Mouse (Mus musculus) C2C12 (cell line): ENCODE measurements around the gene Cep131. TPM values are rescaled to one million over a fixed set of nuclear protein-coding genes. Genes with fewer than 3 reads are reported as not detected.

Experiments
- H3K27me3 ChIP-seq: one replicate; pipeline ENCODE4 v1.6.1; 2011; ENCODE audit not compliant: control insufficient read depth, insufficient read depth, insufficient read length
- H3K36me3 ChIP-seq: one replicate; pipeline ENCODE4 v1.6.1; 2011; ENCODE audit not compliant: control insufficient read depth, insufficient read depth
- H3K4me3 ChIP-seq: one replicate; pipeline ENCODE4 v1.5.1; 2011; ENCODE audit warnings: mild to moderate bottlenecking, control low read depth; ENCODE audit not compliant: poor library complexity, insufficient read depth, severe bottlenecking
- H3K79me2 ChIP-seq: one replicate; pipeline ENCODE4 v1.6.1; 2011; ENCODE audit not compliant: control insufficient read depth, insufficient read depth
- H3K79me3 ChIP-seq: one replicate; pipeline ENCODE4 v1.6.1; 2011; ENCODE audit warnings: low read depth, control low read depth
- H3ac ChIP-seq: one replicate; pipeline ENCODE3; 2011; ENCODE audit warnings: low read depth; ENCODE audit not compliant: control insufficient read depth, insufficient read length
- CEBPB ChIP-seq: IDR thresholded peaks from one replicate; pipeline ENCODE4 v1.6.1; 2011; ENCODE audit warnings: low read depth, mild to moderate bottlenecking, control low read depth, moderate library complexity
- CTCF ChIP-seq: IDR thresholded peaks from one replicate; pipeline ENCODE4 v1.5.1; 2011; ENCODE audit not compliant: control insufficient read depth, insufficient read depth, insufficient read length
- FOSL1 ChIP-seq: IDR thresholded peaks from one replicate; pipeline ENCODE4 v1.8.0; 2011; ENCODE audit warnings: mild to moderate bottlenecking, low read length; ENCODE audit not compliant: poor library complexity, insufficient read depth, severe bottlenecking
- MAX ChIP-seq: IDR thresholded peaks from one replicate; pipeline ENCODE4 v1.6.1; 2011; ENCODE audit warnings: mild to moderate bottlenecking, control low read depth
- MYOD1 ChIP-seq: IDR thresholded peaks from one replicate; pipeline ENCODE4 v1.6.1; 2011; ENCODE audit warnings: low read depth; ENCODE audit not compliant: control insufficient read depth, insufficient read length
- MYOG ChIP-seq: IDR thresholded peaks from one replicate; pipeline ENCODE4 v1.6.1; 2011; ENCODE audit not compliant: control insufficient read depth, insufficient read length; ENCODE audit errors: extremely low read depth
- USF1 ChIP-seq: IDR thresholded peaks from one replicate; pipeline ENCODE4 v1.6.1; 2011; ENCODE audit warnings: low read depth, mild to moderate bottlenecking, control low read depth, moderate library complexity
- polyA plus RNA-seq: library from polyadenylated mRNA; unstranded; fragments of >200 nt; fragmentation: generic; extraction: Trizol; gene quantifications from one replicate; pipeline ENCODE4 v1.2.1, GENCODE M21; 2012; ENCODE audit warnings: missing spikeins

Gene Cep131
- polyA plus RNA-seq, 1 experiment: 11.6 TPM

DNA sequence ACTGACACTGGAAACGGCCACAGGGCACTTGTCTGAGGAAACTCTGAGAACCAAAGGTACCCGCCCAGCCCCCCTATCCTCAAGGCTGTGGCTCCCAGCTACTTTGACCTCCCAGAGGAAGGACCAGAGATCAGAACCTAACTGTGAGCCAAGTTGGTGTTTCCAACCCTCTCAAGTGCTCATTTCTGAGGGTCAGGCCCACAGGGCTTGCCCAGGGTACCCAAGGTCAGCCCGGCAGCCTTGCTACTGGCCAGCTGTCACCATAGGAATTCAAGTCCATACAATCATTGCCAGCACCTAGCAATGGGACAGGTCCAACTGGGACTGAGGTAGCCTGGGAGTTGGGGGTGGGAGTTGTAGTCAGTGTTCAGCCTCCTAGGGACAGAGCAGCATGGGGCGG, 4.0 kb upstream of the Cep131 start:
- H3K27me3 ChIP-seq: no peaks in the 10 kb centered on the region
- no peak overlapping the region for H3K4me3 ChIP-seq
- H3K36me3 ChIP-seq: peaks cover 19% of the 10 kb centered on the region
- no peak overlapping the region for H3ac ChIP-seq
- H3K79me3 ChIP-seq: no peaks in the 10 kb centered on the region
- TF ChIP-seq CEBPB (no peak), FOSL1 (no peak), USF1 (no peak), MYOD1 (no peak), MAX (no peak)
- H3K79me2 ChIP-seq: no peaks in the 10 kb centered on the region

DNA sequence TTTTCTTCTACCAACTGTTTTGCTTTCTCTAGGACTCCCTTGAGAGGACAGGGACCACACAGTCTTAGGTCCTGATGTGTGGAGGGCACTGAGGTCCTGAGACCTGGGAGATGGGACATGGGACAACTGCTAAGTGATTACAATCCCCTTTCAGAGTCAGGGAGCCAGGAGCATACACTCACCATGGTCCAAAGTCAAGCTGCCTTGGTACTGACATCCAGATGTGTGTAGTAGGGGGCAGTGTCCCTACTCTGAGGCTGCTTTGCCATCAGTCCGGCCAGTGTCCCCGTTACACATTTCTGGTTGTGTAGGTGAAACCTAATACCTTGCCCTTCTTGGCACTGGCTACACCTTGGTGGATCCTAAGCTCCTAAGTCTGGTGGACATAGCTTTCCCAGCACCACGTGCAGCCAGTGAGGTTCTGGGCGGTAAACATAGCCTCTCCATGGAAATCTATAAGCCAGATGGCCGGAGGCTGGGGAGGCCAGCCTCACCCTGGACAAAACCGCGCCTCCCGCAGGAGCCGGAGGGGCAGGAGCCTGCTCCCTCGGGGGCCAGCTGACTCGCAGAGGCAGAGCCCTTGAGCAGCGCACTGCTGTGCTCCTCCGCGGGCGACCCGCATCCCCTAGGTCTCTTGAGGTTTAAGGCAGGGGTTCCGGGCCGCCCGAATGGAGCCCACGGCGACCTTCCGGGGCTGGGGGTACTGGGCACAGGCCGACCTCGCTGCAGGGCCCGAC, 568 bp downstream of the Cep131 start:
- H3K79me2 ChIP-seq: no peaks in the 10 kb centered on the region
- peak overlapping the region; percentile 43 for H3K4me3 ChIP-seq
- H3K79me3 ChIP-seq: no peaks in the 10 kb centered on the region
- H3K36me3 ChIP-seq: peaks cover 3% of the 10 kb centered on the region
- TF ChIP-seq CTCF: no peak
- peak; percentile 90 for TF ChIP-seq MAX
- H3K27me3 ChIP-seq: no peaks in the 10 kb centered on the region
- H3ac ChIP-seq: peak overlapping the region; percentile 68

DNA sequence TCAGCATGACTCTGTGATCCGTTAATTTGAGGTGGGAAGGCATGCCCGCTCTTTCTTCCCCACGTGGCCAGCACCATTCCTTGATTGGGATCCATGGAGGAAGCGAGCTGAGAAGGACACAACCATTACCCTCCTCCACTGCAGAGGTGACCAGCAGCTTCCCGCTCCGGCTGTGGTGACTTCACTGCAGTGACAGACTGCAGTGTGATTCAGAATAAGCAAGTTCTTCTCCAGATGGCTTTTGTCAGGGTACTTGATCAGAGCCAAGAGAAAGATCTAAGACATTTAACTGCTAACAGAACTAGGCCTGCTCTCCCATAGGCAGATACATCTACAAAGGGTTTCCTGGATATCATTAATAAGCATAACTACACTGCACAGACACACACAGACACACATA, 6.3 kb downstream of the Cep131 start:
- Histone ChIP-seq H3K27me3 (no peaks in the 10 kb centered on the region), H3K4me3 (no peak overlapping the region), H3K79me3 (no peaks in the 10 kb centered on the region), H3K79me2 (no peaks in the 10 kb centered on the region), H3ac (no peak overlapping the region), H3K36me3 (no peaks in the 10 kb centered on the region)
- TF ChIP-seq MAX: no peak
- TF ChIP-seq MYOG: no peak
- no peak for TF ChIP-seq CEBPB
- no peak for TF ChIP-seq FOSL1
- TF ChIP-seq USF1: no peak
- TF ChIP-seq CTCF: no peak
- TF ChIP-seq MYOD1: no peak

DNA sequence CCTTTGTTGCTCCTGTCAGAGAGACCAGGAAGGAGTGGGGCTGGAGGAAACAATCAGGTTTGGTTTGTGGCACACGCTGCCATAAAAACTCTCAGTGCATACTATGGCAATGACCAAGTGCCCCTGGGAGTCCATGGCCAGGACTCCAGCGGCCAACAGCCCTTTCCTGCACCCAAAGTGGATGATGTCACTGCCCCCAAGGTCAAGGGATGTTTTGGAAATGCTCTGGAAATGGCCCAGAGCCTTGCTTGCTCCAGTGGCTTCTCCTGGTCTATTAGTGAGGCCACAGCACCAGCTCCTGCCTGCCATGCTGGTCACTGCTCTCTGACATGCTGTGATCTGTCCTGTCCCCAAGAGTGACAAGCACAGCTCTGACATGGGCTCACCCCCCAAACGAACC, 10.4 kb downstream of the Cep131 start:
- H3ac ChIP-seq: no peak overlapping the region
- H3K27me3 ChIP-seq: no peaks in the 10 kb centered on the region
- no peaks in the 10 kb centered on the region for H3K79me3 ChIP-seq
- TF ChIP-seq CTCF (no peak), MYOD1 (no peak), MYOG (no peak), CEBPB (no peak), USF1 (no peak)
- no peaks in the 10 kb centered on the region for H3K36me3 ChIP-seq
- no peaks in the 10 kb centered on the region for H3K79me2 ChIP-seq
- H3K4me3 ChIP-seq: no peak overlapping the region

DNA sequence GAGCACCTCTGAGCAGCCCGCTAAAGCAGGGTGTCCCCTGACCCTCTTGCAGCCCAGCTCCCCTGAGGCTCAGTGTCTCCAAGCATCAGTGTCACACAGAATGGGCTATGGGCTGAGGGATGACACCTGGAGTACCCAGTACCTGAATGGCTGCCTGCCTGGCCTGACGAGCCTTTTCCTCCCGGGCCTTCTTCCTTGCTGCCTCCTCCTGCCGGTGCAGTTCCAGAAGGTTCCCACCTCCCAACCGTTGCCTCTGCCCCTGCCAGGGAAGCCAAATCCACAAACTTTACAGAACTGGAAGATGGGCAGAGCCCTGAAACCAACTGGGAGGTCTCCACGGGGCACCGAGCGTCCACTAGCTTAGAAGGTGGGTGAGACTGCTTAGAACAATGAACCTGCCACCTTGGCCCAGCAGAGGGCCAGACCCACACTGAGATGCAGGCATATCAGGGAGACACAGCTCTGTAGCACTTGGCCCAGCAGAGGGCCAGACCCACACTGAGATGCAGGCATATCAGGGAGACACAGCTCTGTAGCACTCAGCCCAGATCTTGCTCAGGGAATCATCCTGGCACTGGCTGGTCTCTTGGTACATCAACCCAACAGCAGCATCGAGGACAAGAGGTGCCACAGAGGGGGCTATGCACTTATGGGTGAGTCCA, 13.5 kb downstream of the Cep131 start:
- H3K79me3 ChIP-seq: no peaks in the 10 kb centered on the region
- no peaks in the 10 kb centered on the region for H3K79me2 ChIP-seq
- H3K27me3 ChIP-seq: no peaks in the 10 kb centered on the region
- TF ChIP-seq CEBPB (no peak), MYOD1 (no peak), MAX (no peak), MYOG (no peak), USF1 (no peak), CTCF (no peak)
- H3ac ChIP-seq: no peak overlapping the region
- H3K36me3 ChIP-seq: no peaks in the 10 kb centered on the region
- H3K4me3 ChIP-seq: no peak overlapping the region

DNA sequence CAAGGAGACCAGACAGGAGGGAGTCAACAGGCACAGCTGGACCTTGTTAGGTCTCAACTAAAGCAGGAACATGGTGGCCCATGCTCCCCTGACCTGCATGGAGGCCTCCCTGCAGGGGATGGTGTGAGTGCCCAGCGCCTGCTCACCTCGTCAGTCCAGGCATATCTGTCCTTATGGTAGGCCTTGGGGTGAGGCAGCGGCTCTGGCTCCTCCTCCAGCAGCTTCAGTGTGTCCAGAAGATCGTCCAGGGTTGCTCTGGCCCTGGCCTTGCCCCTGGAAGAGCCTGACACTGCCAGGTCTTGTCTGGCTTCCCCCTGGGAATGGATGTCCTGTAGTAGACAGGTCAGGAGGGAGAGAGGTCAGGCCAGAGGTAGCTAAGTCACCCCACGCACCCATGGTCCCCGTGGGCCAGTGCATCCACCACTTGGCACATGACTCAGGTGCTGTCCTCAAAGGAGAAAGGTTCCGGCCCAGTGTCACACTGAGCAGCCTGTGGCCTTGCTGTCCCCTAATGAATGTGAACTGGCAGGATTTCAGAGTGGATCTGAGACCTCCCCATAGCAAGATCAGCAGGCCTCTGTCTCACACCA, 14.8 kb downstream of the Cep131 start:
- no peaks in the 10 kb centered on the region for H3K27me3 ChIP-seq
- no peak overlapping the region for H3ac ChIP-seq
- no peaks in the 10 kb centered on the region for H3K79me2 ChIP-seq
- no peak overlapping the region for H3K4me3 ChIP-seq
- H3K36me3 ChIP-seq: no peaks in the 10 kb centered on the region
- no peaks in the 10 kb centered on the region for H3K79me3 ChIP-seq
- no peak for TF ChIP-seq CEBPB
- no peak for TF ChIP-seq MYOG
- TF ChIP-seq CTCF: no peak
- TF ChIP-seq USF1: no peak
- no peak for TF ChIP-seq MYOD1
